Mouse (Mus musculus): Measurements from ENCODE around the gene Gm49711. TPM values are rescaled to one million over a fixed set of nuclear protein-coding genes. Genes with fewer than 3 reads are reported as not detected.

The Gm49711 gene
- polyA plus RNA-seq, 1 experiment from 2014 or later, result 0.24 TPM

- H3K27me3 ChIP-seq (ENCODE audit: insufficient read depth, poor library complexity, severe bottlenecking), result no peaks in the 10 kb centered on the region
- DNase-seq (ENCODE audit: low spot score), result no peak
These were observed 172.4 kb downstream of the Gm49711 start for GRCm38 (mm10) chr16:92230476-92230931.

DNA sequence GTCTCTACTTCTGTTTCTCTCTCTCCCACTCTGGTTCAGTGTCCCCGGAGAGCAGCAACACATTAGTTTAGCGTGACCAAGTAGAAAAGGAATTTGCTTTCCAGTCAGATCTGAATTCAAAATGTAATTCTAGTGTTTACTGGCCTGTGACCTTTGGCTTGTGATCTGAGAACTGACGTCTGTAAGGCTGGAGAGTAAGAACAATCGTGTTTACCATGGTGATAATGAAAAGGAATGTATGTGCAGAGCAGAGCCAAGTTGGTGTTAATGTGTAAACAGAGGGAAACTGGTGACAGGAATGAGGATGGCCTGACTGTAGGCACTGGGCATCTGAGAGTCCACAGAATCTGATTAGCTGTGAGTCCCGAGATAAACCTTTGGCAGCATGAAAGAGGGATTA, 176.4 kb downstream of the Gm49711 start:
- 26% methylated on average over 5 of the region's 5 CpGs for WGBS
- no peaks in the 10 kb centered on the region for H3K27me3 ChIP-seq (ENCODE audit: insufficient read depth, poor library complexity, severe bottlenecking)
- peak overlapping the region; percentile 54; the same call in 1 of the 2 replicates for H3K27ac ChIP-seq
- no peak for DNase-seq (ENCODE audit: low spot score)
- H3K4me1 ChIP-seq (replicated peaks), result peaks cover 29% of the 10 kb centered on the region
- 0 out of 2 replicates have a peak, but pooled peaks cover 3% of the 10 kb centered on the region for H3K9me3 ChIP-seq
- no peaks in the 10 kb centered on the region for H3K36me3 ChIP-seq
- no peak overlapping the region for H3K4me3 ChIP-seq

More at GRCm38 (mm10) chr16:92230476-92230931, 172.4 kb downstream of the Gm49711 start:
- Histone ChIP-seq H3K4me1 (replicated peaks) (peaks cover 19% of the 10 kb centered on the region), H3K36me3 (no peaks in the 10 kb centered on the region), H3K9me3 (0 out of 2 replicates have a peak, but pooled peaks cover 3% of the 10 kb centered on the region), H3K4me3 (no peak overlapping the region), H3K27ac (no peak overlapping the region)
- WGBS, result 86% methylated on average over 6 of the region's 6 CpGs

DNA sequence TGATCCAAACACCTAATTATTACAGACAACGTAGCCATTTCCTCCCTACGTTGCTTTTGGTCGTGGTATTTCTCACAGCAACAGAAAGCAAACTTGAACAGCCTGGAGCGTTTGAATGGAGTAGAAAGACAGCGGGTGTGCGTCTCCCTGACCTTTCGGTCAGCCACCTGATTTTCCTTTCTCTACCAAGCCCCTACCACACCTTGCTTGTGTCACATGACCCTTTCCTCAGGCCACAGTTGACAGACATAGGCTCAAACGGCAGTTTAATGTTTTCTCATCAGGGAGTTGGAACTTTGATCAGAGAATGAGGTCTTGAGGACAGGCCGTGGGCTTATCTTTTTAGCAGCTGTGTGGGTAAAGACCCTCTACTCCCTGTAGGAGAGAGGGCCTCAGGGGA, 177.1 kb downstream of the Gm49711 start:
- Histone ChIP-seq H3K4me1 (replicated peaks) (peaks cover 29% of the 10 kb centered on the region), H3K4me3 (no peak overlapping the region), H3K27ac (0 out of 2 replicates have a peak overlapping the region, but pooled peaks have one; percentile 54), H3K36me3 (no peaks in the 10 kb centered on the region), H3K9me3 (0 out of 2 replicates have a peak, but pooled peaks cover 3% of the 10 kb centered on the region), H3K27me3 (ENCODE audit: insufficient read depth, poor library complexity, severe bottlenecking) (no peaks in the 10 kb centered on the region)
- WGBS, result 66% methylated on average over 9 of the region's 9 CpGs
- DNase-seq (ENCODE audit: low spot score), result no peak

Other genes with a start within 250 kb of the Gm49711 start
- gene Mrps6, start within 50 bp of the Gm49711 start, polyA plus RNA-seq (2016; fragmentation: Nextera tagmentation; extraction: Ambion mirVana), result 139 and 143 TPM in 2 replicates
- 9.8 and 11.3 TPM in 2 replicates for gene Slc5a3, start within 50 bp of the Gm49711 start, polyA plus RNA-seq (2016; fragmentation: Nextera tagmentation; extraction: Ambion mirVana)
- 1.4 and 13.1 TPM in 2 replicates for gene Kcne2, start 234.1 kb downstream of the Gm49711 start, polyA plus RNA-seq (2016; fragmentation: Nextera tagmentation; extraction: Ambion mirVana)
- gene Smim11, start 243.0 kb downstream of the Gm49711 start, polyA plus RNA-seq (2016; fragmentation: Nextera tagmentation; extraction: Ambion mirVana), result 131 and 136 TPM in 2 replicates